Mouse (Mus musculus): ENCODE measurements around the gene Lrrn4cl.
"Not testable (repeated sequence)": the region's sequence is repeated elsewhere in the genome, so short reads cannot be mapped to it uniquely, and the experiment has no call there.

DNA sequence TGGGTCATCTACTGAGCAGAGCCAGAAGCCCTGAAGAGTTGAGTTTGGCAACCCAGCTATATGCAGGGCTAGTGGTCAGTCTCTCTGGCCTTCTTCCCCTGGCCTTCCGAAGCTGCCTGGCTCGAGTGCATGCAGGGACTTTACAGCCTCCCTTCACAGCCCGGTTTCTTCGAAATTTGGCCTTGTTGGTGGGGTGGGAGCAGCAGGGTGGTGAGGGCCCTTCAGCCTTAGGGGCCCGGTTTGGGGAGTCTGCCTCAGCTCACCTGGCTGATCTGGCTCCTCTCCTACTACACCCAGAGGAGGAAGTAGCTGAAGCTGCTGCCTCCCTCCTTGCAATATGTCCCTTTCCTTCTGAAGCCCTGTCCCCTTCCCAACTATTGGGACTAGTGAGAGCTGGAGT is 45.7 kb downstream of the Lrrn4cl start:
- TF ChIP-seq CTCF (conservative IDR thresholded peaks at IDR 0.05; ENCODE audit: low read length); NANOG (IDR thresholded peaks at IDR 0.05; ENCODE audit: borderline replicate concordance, low read length): not testable (repeated sequence)

All from E14TG2a.4 (cell line).